Mouse (Mus musculus) ES-E14 (cell line): ENCODE data around the gene Nt5c2.

Source experiments
- CHD2 ChIP-seq: IDR thresholded peaks from 2 replicates; pipeline ENCODE4 v1.6.1; 2014; ENCODE audit warnings: mild to moderate bottlenecking, low read depth, low read length, inconsistent platforms
- ZC3H11A ChIP-seq: IDR thresholded peaks from 2 replicates; pipeline ENCODE4 v1.6.1; 2012; ENCODE audit warnings: low read depth, mild to moderate bottlenecking, inconsistent platforms, low read length, borderline replicate concordance
- ZNF384 ChIP-seq: IDR thresholded peaks from 2 replicates; pipeline ENCODE4 v1.6.1; 2012; ENCODE audit warnings: low read depth, low read length, inconsistent platforms

DNA sequence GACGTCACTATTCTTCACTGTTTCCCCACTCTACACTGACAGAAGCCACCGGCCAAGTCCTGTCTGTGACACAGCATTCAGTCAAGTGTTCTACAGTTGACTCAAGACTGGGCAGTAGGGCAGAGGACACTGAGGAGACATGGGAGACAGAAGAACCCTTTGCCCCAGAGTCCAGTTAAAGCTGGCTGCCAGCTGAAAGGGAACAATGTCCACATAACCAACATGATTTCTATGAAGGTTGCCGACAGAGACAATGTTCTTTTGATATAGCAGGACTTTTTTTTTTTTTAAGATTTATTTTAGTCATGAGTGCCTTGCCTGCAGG, 35.2 kb downstream of the Nt5c2 start:
- TF ChIP-seq CHD2, result no peak
- no peak for TF ChIP-seq ZNF384
- TF ChIP-seq ZC3H11A, result no peak
